Mouse (Mus musculus): ENCODE results near the gene Enpp6.
A peak's percentile ranks its signal among the peaks of the same experiment; 100 is the strongest.
"Not testable (repeated sequence)": the region's sequence is repeated elsewhere in the genome, so short reads cannot be mapped to it uniquely, and the experiment has no call there.

Gene Enpp6

DNA sequence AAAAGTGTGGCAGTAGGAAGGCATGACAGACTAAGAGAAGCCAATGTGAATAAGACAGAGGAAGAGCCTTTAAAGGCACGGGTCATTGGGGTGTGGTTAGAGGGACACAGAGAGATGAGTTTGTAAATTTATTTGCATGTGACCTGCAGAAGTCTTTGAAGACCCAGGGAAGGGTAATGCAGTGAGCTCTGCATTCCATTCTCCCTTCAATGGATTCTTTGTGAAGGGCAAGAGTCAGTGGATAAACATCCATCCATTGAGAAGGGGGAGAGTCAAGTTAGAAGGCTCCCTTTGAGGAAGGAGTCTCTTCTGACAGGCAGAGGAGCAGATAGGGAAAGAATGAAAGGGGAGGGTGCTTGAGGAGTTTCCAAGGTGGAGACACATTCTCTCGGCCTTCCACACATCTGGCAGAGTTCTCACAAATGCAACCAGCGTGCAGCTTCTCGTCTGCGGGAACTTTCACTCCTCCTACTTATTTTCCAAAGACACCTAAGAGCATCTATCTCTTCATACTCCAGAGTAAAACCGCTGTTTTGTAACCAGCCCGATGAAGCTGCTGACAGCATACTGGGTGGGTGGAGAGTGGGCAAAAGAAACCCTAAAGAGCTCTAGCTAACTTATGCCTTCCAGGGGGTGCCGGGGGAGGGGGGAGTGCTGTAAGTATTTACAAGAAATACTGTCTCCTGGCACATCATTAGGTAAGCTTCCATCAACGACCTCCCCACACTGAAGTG lies 9.4 kb downstream of the Enpp6 start:
- DNase-seq (ENCODE audit: low read depth, low spot score) = no peak

DNA sequence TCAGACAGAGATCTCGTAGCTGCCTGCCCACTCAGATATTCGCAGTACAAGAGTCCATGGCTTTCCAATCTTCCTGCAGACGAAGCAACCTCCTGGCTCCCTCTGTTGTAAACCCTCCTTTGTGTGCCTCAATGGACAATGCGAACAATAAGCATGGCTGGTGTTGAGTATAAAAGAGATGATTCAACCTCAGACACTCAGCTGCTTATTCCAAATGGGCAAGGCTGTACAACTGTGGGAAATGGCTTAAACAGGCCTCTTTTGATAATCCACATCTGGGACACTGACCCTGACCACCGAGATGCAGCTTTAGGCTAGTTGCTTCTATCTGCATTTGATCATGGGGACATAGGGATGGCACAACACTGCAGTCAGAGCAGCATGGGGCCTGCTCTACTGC lies 19.0 kb downstream of the Enpp6 start:
- no peak for DNase-seq (ENCODE audit: low read depth, low spot score)

DNA sequence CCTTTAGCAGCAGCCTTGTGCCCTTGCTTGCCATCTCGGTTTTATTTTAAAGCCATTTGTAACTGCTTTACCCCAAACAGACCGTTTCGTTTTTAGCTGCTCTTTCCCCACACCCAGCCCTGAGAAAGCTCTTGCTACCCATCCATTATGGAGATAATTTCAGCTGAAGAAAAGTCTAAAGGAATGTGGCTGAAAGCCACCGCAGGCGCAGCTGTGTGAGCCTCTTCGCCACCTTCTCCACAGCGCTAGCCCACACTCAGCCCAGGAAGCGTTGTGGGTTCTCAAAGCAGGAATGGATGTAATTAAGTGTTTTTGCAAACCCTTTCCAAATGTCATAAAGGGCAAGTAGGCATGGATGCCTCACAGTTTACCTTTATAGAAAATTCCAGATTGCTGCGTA lies 20.1 kb downstream of the Enpp6 start:
- no peak for DNase-seq (ENCODE audit: low read depth, low spot score)

DNA sequence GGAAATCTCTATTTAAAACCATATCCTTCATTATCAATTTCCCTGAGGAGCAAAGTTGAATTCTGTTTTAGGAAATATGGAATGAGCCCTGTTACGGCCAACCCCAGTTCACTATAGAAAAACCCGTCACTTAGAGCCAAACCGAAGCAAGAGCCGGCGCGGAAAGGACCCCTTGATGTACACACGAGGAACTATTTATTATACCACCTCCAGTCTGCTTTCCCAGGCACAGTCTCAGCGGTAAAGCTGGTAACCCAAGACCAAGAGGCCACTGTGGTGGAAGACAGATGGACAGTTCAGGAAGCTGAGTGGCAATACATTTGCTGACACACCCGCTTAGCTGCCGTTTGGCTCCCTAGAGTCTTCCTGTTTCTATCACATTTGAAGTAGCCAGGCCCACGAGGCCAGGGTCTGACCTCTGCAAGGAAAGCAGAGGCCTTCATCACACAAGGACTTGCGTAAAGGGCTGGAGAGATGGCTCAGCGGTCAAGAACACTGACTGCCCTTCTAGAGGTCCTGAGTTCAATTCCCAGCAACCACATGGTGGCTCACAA lies 21.6 kb downstream of the Enpp6 start:
- no peak for DNase-seq (ENCODE audit: low read depth, low spot score)

DNA sequence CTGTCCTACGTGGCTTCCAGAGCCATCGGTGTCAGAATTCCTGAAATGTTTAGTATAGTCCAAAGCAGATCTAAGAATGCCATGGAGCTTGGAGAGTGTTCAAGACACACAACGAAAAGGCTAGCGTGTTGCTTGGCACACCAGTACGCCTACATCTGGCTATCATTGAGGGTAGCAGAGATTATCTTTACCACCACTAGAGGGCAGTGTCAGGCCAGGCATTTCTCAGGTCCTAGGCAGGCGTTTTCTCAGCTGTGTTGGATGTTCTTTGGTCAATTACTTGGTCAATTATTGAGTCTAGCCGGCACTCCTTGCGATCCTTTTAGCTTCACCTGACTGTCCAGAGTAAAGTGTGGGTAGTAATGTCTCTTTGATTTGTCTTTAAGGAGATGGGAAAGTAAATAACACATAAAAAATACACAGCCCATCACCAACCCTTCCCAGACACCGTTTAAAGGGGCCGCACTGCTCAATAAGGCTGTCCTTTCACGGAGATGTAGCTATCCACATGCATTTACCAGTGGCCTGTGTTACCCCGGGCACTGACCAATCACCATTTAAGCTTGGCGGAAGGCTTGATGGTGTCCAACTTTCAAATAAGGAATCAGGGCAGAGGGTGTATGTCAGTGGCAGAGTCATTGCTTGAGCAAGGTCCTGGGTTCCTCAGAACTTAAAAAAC lies 29.7 kb downstream of the Enpp6 start:
- DNase-seq (ENCODE audit: low read depth, low spot score) = peak; percentile 16

DNA sequence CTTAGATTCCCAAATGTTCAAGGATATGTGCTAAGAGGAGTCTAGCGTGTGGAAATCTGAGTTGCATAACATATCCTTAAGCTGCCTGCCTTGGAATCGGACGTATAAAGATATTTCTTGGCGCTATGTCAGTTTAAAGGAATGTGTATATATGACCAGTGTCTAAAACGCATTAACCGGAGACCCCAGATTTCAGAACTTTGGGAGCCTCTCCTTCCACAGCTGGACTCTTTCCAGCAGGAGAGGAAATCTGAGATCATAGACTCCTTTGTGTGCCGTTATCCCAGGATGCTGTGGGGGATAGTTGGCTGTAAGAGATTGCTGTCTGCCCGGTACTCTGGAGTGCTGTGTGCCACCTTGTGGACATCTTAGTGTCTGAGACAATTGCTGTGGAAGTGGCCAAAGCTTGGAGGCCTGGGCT lies 34.5 kb downstream of the Enpp6 start:
- DNase-seq (ENCODE audit: low read depth, low spot score) = no peak

DNA sequence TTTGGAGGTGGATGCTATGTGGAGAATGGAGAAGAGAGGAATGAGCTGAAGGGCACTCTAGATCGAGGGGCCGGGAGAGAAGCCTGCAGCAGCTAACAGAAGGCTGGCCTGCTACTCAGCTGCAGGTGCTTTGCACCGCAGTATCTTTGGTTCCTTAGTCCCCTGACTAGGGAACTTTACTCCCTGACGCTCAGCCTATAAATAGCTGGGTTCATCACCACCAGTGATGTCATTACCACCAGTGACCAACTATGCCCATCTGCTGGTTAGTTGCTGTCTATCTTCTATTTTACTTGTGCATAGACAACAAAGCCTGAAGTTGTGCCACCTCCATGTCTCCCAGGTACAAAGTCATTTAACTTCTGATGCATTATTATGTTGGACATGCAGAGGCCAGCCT lies 37.9 kb downstream of the Enpp6 start:
- DNase-seq (ENCODE audit: low read depth, low spot score) = no peak

DNA sequence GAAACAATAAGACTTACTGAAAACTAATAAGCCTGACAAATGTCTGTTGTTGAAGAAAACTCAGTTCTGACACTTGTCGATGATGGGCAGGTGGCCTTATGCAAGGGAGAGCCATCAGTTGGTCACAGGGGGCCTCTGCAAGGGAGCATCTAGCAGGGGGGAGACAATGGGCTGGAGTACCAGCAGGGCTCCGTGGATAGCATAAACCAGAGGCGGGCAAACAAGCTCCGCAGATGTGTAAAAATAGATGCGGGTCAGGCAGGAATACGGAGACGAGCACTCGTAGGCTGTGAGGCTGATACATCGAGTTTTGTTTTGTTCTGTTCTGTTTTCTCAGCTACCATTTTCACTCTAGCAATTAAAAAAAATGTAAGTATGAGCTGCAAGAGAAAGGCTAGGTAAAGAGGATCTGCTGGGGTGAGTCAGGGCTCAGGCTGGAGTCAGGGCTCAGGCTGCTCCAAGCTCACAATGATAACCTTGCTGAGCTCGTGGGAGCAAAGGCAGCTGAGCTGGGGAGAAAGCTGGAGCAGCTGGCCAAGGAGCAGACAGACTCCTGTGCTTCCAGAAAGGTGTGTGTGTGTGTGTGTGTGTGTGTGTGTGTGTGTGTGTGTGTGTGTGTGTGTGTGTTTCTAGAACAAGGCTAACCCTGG lies 40.3 kb downstream of the Enpp6 start:
- no peak for DNase-seq (ENCODE audit: low read depth, low spot score)

DNA sequence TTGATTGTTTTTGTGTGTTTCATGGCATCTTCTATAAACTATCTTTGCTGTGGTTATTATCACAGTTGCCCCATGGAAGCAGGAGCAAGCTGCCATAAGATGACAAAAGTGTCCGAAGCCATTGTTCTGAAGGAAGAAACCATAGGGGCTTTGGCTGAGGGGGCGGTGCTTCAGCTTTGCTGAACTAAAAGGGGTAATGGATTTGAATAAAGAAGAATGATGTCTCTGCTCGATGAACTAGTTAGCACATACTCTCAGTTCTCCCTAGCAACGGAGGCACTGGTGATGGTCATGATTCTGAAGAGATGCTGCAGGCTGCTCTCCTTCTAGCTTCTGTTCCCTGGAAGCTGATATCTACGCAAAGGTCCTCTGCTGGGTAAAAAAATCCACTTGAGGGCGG lies 41.8 kb downstream of the Enpp6 start:
- no peak for DNase-seq (ENCODE audit: low read depth, low spot score)

DNA sequence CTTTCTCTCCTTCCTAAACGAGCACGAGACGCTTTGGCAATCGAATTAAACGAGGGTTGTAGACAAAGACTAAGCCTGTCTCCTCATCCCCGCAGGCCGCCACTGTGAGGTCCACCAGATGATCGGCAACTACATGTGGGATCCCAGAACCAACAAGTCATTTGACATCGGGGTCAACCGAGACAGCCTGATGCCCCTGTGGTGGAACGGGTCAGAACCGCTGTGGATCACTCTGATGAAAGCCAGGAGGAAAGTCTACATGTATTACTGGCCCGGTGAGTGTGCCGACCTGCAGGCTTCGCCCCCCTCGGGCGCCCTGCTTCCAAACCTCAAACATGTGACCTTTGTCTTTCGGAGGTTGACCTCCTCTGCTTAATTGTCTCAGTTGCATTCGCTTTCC lies 43.6 kb downstream of the Enpp6 start:
- no peak for DNase-seq (ENCODE audit: low read depth, low spot score)

DNA sequence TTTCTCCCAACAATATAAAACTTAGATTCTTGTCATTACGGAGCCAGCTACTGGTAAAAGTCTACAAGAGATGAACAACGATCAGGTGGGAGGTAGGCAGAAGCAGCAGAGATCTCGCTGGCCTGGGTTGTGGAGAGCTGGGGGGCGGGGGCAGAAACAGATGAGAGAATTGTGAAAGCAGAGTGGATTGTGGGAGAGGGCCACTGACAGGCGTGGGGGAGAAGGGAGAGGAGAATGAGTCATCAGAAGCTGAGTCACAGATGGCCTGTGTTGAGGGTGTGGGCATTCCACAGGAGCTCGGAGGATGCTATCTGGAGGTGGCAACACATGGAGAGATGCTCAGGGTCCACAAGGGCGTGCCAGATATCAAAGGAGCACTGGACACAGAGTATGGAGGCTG lies 45.4 kb downstream of the Enpp6 start:
- no peak for DNase-seq (ENCODE audit: low read depth, low spot score)

DNA sequence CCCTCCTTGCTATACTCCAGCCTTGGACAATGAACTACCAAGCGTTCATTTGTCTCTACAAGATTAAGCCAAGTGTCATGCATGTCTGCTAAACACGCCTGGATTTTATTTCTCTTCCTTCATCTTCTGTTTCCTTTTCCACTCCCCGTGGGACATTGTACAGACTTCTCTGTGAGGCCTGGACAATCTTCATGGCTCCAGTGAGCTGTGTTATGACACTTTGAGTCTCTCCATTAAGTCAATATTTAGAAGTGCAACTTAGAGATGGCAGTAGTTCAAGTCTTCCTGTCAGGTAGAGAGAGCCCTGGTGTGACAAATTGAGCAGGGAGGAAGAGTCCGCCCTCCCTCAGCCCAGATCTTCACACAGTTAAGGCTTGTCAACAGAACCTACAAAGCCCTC lies 47.3 kb downstream of the Enpp6 start:
- no peak for DNase-seq (ENCODE audit: low read depth, low spot score)

DNA sequence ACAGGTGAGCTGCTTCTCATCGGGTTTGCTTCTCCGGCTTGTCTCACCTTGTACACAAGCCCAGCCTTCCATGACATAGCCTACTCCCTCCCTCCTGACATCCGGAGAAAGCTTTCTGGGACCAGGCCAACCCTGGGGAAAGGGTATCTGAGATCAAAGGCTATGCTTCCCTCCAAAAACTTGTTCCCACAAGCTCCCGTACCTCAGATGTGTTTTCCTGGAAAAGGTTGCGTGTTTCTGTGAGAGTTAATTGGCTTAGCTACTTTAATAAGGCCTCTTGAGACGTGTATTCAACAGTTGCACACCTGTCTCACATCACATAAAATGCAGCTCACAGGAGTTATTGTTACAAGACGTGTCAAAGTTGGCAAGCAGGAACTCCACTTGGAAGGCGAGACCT lies 49.8 kb downstream of the Enpp6 start:
- DNase-seq (ENCODE audit: low read depth, low spot score) = no peak

DNA sequence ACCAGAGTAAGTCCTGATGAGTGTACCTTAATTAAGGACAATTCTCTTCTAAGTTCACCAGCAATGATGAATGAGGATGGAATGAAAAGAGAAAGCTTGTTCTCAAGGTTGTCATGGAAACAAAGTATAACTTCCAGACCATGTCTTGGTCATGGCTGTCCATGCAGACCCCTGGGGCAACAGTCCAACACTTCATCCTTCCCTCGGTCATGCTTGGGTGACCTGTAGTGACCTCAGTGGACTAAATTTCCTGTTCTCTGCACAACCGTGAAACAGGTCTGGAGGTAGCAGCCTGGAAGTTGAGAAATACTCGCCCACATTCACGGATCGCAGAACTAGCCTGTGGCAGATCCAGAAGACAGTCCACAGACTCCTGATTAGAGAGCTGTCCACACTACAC lies 50.7 kb downstream of the Enpp6 start:
- DNase-seq (ENCODE audit: low read depth, low spot score) = no peak

DNA sequence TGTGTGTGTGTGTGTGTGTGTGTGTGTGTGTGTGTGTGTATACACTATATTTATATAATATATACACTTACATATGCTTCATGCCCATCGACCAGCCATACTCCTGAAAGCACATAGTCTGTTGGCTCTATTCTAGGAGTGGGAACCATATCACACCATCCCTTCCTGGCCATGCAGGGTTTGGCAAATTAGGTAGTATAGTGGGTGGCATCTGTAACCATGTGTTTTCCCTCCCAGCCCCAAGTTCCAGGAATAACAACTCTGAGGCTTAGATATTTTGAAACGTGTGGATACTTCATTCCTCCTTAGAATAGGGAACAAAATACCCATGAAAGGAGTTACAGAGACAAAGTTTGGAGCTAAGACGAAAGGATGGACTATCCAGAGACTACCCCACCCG lies 53.5 kb downstream of the Enpp6 start:
- not testable (repeated sequence) for DNase-seq (ENCODE audit: low read depth, low spot score)

DNA sequence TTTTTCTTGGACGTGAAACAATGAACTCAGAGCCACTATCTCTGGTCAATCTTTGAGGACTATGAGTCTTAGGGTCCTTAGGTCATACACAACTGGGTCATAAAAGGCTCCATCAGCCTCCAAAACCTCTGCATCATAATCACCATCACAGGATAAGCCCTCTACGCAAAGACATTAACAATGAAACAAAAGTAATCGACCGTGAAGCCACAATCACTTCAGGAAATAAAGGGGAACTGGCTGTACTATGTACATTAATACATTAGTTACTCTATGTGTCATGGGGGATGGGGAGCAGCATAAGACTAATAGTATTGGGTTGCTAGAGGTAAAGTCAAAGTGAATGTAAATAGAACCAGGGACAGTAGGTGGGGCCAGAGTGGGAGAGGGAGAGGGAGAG lies 59.7 kb downstream of the Enpp6 start:
- no peak for DNase-seq (ENCODE audit: low read depth, low spot score)

DNA sequence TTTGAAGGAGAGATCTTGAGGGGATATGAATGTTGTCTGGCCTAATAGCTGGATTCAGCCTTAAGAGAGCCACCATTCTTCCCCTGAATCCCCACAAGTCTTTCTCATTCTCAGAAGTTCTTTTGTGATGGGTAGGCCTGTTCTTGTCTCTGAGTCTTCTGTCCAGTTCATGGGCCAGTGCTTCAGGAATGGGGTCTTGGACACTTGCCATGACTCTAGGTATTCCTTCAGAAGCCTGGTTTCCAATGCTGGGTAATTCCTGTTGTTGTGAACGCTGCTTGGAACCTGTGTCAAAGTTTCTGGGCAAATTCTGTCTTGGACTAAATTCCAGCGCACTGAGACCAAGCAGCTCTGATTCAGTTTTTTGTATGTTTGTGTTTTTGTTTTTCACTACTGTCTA lies 60.5 kb downstream of the Enpp6 start:
- DNase-seq (ENCODE audit: low read depth, low spot score) = no peak

DNA sequence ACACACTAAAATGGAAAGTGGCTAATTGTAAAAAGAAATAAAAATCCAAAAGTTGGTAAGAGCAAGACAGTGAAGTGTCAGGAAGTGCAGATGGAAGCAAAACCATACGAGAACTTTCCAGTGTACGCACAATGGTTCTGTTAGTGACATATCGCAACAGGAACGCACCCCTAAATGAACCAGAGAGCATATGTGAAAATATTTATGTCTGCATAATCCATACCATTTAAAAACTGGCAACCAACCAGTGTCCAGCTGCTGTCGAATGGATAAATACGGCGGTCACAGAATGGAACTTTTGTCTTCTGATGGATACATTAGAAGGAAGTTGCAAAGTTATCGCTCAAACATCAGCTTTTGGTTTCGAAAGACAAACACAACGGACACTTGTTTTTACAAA lies 61.9 kb downstream of the Enpp6 start:
- DNase-seq (ENCODE audit: low read depth, low spot score) = no peak

DNA sequence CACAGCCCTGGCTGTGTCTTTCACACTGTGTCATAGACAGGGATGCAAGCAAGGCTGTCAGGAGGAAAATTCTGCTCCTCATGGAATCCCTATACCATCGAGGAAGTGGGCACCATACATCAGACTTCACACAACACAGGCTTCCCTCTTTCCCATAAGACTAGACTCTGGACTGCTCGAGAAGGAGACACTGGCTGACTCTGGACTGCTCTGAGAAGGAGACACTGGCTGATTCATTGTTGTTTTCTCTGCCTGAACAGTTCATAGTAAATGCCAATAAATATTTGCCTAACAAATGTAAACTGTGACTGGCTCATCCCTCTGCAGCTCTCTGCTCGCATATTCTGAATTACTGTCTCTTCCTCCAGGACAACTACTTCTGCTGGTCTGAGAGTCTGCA lies 66.0 kb downstream of the Enpp6 start:
- no peak for DNase-seq (ENCODE audit: low read depth, low spot score)

DNA sequence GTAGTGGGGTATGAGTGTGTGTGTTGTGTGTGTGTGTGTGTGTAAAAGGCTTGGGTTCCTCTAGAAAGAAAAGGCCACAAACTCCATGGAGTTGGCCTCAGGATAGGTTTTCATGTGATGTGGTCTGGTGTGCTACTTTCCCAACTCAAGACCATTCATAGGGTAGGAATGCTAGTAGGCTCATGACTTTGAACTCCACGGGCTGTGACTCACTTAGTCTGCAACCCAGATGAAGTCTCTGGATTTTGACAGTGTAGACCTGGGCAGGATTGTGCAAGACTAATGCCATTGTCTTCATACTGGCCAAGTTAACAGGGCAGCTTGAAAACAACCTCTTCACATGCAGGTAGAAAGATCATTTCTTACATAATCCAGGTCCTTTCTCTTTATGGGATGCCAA lies 69.4 kb downstream of the Enpp6 start:
- DNase-seq (ENCODE audit: low read depth, low spot score) = no peak

DNA sequence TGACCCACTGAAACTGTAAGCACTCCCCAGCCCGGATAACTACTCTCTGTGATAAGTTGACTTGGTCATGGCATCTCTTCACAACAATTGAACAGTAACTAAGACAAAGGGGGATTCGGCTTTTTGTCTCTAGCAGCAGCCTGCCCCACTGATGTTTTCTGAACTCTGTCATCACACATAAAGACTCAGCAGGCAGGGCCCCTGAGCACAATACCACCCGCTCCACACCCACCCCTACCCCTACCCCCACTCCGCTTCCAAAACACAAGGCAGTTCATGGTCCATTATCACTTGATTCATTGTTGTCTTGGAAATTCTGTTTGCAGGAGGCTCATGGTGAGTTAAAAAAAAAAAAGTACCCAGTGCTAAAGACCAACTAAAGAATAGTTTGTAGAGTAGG lies 71.8 kb downstream of the Enpp6 start:
- no peak for DNase-seq (ENCODE audit: low read depth, low spot score)

DNA sequence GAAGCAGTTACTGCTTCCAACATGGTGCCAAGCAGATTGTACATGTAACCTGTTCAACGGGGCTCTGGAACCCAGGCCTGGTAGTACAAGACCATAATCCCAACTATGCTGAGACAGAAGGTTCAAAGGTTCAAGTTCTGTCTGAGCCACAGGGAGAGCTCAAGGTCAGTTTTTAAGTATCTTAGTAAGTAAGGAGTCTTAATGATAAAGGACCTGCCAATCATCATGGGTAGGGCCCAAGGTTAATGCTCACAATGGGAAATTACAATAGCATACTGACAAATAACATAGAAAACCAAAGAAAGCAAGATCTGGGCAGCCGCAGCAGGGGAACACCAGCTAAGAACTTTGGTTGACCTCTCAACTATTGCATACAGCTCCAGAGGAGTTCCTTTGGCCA lies 72.3 kb downstream of the Enpp6 start:
- DNase-seq (ENCODE audit: low read depth, low spot score) = no peak

Data from c-Kit-negative CD71-positive TER-119-positive erythroid progenitor cells, embryonic 14.5 days (primary cell).